Mouse (Mus musculus): ENCODE results near the gene Amn1. TPM values are rescaled to one million over a fixed set of nuclear protein-coding genes. Genes with fewer than 3 reads are reported as not detected.
A peak's percentile ranks its signal among the peaks of the same experiment; 100 is the strongest.
"Not testable (repeated sequence)": the region's sequence is repeated elsewhere in the genome, so short reads cannot be mapped to it uniquely, and the experiment has no call there.

Amn1 gene
- total RNA-seq, 2 experiments from 2014 or later: 19.3 to 20.1 TPM

DNA sequence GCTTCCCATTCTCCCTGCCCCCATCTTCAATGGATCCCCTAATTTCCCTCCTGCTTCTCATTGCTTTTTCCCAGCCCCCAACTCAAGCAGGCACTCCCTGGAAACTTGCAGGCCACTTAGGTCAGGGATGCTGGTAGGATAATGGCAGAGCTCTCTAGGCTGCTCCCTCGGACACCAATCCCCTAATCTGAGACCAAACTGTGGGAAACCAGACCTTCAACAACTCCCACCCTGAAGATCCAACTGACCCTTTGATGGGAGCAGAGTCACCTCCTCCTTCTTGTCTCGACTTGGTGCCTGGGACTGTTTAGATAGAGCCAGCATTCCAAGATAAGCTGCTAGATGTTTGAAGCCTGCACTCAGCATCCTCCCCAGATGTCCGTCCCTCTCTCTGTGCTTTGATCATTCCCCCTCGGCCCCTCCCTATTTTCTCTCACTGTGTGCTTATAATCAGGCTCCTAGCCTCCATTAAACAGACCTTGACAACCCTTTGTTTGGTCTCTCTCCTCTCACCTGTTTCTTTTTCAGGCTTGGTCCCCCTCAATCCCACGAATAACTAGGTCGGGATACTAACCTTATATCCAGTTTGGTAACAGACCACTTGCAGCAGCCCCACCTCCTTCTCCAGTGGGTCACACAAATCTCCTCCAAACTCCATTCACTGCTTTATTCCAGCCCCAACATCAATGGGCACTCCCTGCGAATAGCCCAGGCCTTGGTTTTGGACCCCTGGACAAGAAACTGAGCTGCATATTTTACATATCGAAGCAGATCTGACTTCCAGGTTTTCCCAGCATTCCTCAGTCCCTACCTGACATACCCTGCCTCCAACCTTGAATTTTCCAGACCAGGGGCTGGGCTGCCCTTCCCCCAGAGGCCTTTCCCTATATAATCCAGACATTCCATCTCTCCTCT, 34.1 kb downstream of the Amn1 start:
- DNase-seq: no peak

DNA sequence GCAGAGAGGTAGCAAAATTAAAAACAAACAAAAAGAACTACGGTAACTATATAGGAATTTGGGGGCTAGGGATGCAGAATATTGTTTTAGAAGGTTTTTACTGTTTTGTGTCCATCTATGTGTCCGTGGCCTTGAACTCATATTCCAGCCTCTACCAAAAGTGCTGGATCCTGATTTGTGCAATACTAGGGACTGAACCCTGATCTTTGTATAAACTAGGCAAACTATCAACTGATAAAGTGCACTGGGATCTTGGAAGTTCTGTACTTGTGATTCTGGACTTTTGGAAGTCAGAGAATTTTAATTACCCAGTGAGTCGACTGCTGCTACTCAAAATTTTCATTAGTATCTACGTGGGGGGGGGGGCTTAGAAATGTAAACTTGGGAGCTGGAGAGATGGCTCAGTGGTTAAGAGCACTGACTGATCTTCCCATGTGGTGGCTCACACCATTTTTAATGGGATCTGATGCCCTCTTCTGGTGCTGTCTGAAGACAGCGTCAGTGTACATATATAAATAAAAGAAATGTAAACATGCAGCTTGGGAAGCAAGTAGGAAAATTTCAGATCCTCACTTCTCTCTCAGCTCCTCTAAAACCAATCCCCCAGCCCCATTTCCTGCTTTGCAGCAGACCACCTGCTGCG, 34.9 kb downstream of the Amn1 start:
- no peak for DNase-seq

DNA sequence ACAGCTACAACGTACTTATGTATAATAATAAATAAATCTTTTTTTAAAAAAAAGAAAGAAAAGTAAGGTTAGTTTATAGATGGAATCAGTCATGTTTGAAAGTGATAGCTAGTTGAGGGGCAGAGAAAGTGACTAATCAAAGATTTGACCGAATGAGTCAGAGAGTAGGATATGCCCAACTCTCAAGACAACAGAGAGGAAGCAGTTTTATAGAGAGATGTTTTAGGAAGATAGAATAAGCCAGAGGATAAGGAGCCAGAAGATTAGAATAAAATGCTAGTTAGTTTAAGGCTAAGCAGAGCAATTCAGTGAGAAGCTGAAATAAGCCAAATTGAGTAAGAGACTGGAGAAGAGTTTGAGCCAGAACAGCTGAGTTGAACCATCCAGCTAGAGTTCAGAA, 36.4 kb downstream of the Amn1 start:
- no peak for DNase-seq

DNA sequence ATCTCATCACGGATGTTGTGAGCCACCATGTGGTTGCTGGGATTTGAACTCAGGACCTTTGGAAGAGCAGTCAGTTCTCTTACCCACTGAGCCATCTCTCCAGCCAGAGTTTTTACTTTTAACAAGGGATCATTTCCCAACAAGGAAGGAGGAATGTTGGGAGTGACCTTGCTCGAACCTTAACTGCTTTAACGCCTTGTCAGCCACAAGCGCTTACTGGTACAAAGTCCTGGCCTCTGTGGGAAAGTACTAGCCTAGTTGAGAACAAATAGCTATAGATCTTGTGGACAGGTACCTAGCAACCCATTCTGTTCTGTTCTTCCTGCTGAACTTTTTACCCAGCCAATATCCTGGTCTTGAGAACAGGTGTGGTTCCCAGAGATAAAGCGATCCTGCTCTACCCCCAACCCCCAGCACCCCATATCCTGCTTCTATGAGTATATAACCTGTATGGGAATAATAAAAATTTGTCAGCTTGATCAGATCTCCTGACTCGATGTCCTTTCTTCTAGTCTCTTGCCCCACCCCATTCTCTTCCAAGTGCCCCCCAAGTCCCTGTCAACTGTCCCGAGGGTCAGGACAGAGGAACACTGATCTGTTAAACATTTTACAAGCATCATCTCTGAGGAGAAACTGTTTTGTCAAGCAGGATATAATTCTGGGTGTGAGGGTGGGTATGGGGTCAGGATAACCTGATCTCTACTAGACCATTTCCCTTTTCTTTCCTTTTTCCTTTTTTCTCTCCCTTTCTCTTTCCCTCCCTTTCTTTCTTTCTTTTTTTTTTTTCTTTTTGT, 39.9 kb downstream of the Amn1 start:
- DNase-seq: no peak

DNA sequence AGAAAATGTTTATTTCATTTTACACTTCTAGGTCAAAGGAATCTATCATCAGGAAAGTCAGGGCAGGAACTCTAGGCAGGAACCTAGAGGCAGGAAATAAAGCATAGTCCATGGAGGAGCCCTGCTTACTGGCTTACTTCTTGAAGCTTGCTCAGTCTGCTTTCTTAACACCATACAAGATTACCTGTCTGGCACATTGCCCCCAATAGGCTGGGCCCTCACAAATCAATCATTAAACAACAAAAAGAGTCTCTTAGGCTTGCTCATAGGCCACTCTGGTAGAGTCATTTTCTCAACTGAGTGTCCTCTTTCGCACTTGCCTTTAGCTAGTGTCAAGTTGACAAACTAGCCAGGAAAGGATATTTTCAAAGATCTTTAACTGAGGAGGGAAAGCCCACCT, 43.4 kb downstream of the Amn1 start:
- no peak for DNase-seq

DNA sequence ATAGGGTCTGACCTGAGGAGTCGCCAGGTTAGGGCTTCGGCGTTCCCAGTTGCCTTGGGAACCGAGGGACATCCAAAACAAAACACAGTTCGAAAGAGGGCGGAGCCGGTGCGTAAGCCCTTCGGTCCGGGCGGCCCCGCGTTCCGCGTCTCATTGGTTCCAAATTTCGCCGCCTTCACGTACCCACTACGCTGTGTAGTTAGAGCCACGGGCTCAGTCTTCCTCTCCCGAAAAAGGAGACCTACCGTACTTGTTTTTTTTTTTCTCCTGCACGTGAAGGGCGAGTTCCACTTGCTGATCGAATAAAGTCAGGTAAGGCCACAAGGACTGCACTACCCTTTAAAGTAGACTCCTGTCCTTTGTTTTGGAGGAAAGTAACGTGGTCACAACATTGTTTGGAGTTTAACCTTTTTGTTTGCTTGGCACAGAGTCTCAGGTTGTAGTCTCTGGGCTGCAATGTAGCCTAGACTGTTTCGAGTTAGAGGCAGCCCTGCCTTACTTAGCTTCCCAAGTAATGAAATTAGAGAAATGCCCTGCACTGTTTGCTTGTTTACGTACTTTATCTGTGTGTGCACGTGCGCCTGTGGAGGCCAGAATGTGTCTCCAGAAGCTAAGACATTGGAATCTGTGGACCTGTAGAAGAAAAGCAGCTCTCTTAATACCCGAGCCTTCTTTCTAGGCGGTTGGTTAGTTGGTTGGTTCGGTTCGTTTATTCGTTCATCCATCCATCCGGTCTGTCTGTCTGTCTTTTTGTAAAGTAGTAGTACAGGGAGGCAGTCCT, 46.9 kb downstream of the Amn1 start:
- DNase-seq: peak; percentile 89 to 93

GRCm38 (mm10) chr6:149139471-149139870, 49.0 kb downstream of the Amn1 start, which contains the start of gene Etfbkmt:
Gene Etfbkmt, plus strand, starts transcription at chr6:149139849.
- DNase-seq: no peak

GRCm38 (mm10) chr6:149139011-149139410, 49.5 kb downstream of the Amn1 start:
- DNase-seq: no peak

- DNase-seq: no peak
Observed at GRCm38 (mm10) chr6:149137936-149138335, 50.6 kb downstream of the Amn1 start.

GRCm38 (mm10) chr6:149135631-149136030, 52.9 kb downstream of the Amn1 start:
- DNase-seq: no peak

DNA sequence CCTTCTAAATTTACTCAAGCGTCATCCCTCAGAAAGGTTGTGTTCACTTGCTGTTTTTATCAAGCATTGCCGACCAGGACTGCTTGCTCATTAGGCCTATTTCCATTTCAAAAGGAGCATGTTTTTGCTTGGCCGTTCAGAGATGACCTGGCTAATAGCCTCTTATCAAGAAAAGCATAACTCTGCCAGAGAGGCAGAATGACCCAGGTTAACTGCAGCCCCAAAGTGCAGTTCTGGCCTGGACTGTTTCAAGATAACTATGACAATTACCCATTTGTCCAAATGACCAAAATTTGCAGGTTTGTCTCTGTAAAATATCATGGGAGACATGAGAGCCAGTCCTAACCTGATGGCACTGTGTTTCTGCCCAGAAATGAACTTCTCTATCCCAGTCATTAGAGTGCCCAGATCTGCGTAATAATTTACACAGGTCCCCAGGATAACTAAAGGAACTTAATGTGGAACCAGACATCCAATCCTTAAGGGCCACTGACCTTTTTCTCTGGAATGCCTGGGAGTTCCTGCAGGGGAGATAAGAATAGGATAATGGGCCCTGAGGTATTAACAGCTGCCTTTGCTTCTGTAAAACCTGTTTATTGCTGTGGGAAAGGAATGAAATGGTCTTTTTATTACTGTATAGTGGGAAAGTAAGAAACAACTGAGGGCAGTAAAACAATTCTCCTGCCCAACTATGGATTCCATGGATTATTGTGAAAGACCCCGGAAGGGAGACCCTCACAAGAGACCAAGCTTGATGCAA, 53.9 kb downstream of the Amn1 start:
- peak; percentile 44 to 46 for DNase-seq

DNA sequence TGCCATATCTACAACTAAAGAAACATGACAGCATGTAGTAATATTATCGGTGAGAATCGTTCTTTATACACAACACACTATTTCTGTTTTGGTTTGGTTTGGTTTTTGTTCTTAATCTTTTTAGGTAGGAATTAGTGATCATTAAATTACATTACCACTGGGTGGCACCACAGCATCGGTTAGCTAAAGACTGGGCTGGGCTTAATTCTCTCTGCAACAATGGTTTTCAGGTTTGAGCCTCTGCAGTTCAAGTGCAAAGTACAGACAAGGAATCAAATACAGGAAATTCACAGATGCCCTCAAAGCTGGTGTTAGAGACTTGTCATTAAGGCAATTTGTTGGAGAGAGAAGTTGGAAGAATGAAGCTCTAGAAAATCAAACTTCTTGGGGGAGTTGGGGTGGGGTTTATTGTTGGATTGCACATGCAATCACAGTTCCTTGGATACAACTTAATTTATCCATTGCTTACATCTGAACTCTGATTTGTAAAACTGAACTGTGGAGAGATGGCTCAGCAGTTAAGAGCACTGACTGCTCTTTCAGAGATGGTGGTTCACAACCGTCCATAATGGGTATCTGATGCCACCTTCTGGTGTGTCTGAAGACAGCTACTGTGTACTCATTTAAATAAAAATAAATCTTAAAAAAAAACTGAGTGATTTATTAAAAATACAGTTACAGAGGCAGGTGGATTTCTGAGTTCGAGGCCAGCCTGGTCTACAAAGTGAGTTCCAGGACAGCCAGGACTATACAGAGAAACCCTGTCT, 56.0 kb downstream of the Amn1 start:
- DNase-seq: peak; percentile 39 to 67

DNA sequence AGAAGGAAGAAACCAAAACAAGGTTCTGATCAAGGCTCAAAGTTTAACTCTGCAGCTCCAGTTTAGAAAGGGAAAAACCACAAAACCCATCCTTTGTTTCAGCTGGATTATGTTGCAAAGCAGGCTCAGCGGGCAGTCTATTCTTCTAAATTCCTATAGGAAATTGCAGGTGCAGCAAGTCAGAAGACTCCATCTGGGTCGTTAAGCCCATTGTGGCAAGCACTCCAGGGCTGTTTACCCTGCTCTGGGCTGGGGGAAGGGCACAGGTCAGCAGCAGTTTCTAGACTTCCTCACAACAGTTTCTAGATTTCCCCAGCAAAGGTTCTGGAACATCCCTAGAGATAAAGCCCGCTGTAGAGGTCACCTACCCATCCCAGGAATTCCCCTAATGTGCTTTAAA, 57.4 kb downstream of the Amn1 start:
- DNase-seq: no peak

GRCm38 (mm10) chr6:149129870-149130269, 58.6 kb downstream of the Amn1 start, which contains the start of gene Gm10203:
Gene Gm10203, plus strand, starts transcription at chr6:149130170.
- not testable (repeated sequence) for DNase-seq

- peak; percentile 52 to 73 for DNase-seq
Observed at GRCm38 (mm10) chr6:149126675-149127074, 61.8 kb downstream of the Amn1 start.

DNA sequence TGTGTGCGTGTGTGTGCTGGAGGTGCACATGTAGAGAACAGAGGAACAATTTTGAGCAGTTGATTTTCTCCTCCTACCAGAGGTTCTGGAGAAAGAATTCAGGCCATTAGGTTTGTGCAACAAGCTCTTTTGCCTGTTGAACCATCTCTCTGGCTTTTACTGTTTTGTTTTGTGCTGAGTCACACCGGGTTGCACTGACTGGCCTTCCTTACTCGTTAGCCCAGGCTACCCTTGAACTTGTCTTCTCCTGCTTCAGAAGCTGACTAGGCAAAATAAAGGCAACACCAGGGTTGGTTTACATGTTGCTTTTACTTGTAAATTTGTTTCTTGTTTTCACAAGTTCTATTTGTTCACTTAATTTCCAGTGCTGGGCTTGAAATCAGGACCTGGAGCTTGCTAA, 65.5 kb downstream of the Amn1 start:
- DNase-seq: no peak

- DNase-seq: peak; percentile 70 to 88
Observed at GRCm38 (mm10) chr6:149119853-149120252, 68.7 kb downstream of the Amn1 start.

DNA sequence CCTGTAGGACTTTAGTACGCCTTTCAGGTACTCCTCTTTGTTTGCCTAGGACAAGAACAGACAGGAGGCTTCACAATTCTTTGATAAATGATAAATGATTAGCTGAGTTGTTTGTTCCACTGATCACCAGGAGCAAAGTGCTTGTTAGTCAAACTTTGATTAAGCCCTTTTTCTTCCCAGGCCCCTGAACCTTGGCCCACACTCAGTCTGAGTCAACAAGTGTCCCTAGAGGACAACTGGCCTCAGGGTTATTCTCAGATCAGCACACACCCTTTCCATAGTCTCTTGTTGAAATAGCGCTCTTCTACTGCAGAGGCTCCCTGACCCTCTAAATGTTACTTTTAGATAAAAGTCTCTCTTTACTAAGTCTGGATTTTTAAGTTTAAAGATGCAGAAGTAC, 69.6 kb downstream of the Amn1 start:
- peak; percentile 69 to 78 for DNase-seq

- no peak for DNase-seq
Observed at GRCm38 (mm10) chr6:149116992-149117391, 71.5 kb downstream of the Amn1 start.

DNA sequence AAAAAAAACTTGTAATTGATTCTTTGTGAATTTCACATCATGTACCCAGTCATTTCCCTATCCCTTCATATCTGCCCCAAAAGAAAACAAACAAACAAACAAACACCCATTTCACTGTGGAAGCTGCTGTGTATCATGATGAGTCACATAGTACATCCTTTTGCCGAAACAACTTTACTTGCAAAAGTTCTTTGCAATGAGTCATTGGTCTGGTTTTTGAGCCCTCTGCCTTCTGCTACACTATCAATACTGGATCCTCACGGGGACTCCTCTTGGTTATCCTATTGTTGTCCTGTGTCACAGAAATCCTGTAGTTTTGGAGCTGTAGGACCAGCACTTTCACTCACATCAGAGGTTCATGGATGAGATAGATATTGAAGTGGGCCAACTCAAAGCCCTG, 79.6 kb downstream of the Amn1 start:
- no peak for DNase-seq
